Comparison of ENCODE assay signal across 11 mouse cellular contexts in the genomic region with DNA sequence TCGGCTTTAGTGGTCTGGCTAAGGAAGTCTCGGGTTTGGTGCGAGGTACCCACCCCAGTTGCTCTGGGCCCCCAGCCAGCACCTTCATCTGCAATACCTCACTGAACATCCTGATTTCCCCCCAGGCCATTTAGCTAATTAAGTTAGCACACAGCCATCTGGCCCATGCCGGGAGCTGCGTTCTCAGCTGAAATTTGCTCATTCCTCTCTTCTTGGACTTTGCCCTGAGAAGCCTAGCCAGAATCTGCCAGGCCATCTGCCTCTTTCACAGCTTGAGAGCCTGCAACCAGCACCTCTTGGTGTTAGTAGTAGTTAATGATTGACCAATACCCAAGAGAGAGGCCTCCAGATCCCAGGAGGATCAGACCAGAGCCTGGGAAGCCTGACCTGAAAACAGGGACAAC. TPM values are rescaled to one million over a fixed set of nuclear protein-coding genes. Genes with fewer than 3 reads are reported as not detected.
DNase-seq lines count a peak whose midpoint lies in the region; ATAC-seq lines count a peak whose summit lies in the region.
"Had no signal": no experiment of that assay in that cellular context is flagged by ENCODE, and none has a peak within 500 bp of the region (broad histone marks: within the 10 kb centered on the region; RNA-seq: fewer than 3 reads in every experiment).

No protein-coding gene starts in this region.

- H3K4me2 ChIP-seq in intestine, embryonic 15.5 days (replicated peaks), result peak overlapping the region; percentile 48
- peak overlapping the region; percentile 23; the same call in 1 of the 2 replicates for H3K4me2 ChIP-seq in liver, embryonic 15.5 days
- H3K4me2 ChIP-seq: lung, embryonic 14.5 days had no signal

- ATAC-seq in cerebellum, adult (ENCODE audit: insufficient number of reproducible peaks, low FRiP score, low TSS enrichment), result peak; percentile 86; the same call in 1 of the 2 replicates
- ATAC-seq in intestine, embryonic 15.5 days, result peak; percentile 95
- peak; percentile 78; the same call in 1 of the 2 replicates for ATAC-seq in liver, embryonic 15.5 days (ENCODE audit: insufficient read depth)

- peak overlapping the region; percentile 64 for H3K27ac ChIP-seq in intestine, embryonic 15.5 days
- peak overlapping the region; percentile 48 for H3K27ac ChIP-seq in liver, embryonic 15.5 days (replicated peaks)

- 49% methylated on average over 5 of the region's 5 CpGs for WGBS in intestine, embryonic 15.5 days
- WGBS in liver, embryonic 15.5 days (ENCODE audit: insufficient replicate concordance), result 79% methylated on average over 5 of the region's 5 CpGs

- no peaks in the 10 kb centered on the region for H3K27me3 ChIP-seq in intestine, embryonic 15.5 days (replicated peaks)
- H3K27me3 ChIP-seq in liver, embryonic 15.5 days, result no peaks in the 10 kb centered on the region
- H3K27me3 ChIP-seq: CH12.LX had no signal

- H3K9ac ChIP-seq in intestine, embryonic 15.5 days, result no peak overlapping the region
- no peak overlapping the region for H3K9ac ChIP-seq in liver, embryonic 15.5 days
- H3K9ac ChIP-seq: lung, embryonic 14.5 days had no signal

- DNase-seq in gastrocnemius, postnatal 25 days, result peak; percentile 27
- no peak for DNase-seq in gastrocnemius, adult 8-10 months (ENCODE audit: low spot score in 2 of 2)
- DNase-seq in B cell, adult 2 months, result no peak
- no peak for DNase-seq in left cerebral cortex, adult 11 months (ENCODE audit: low spot score)
- no peak for DNase-seq in embryo, embryonic 9.5 days (ENCODE audit: extremely low spot score)
- DNase-seq: heart, postnatal 10 days; lung, embryonic 14.5 days had no signal

- no peak overlapping the region for H3K4me3 ChIP-seq in intestine, embryonic 15.5 days (replicated peaks)
- H3K4me3 ChIP-seq in liver, embryonic 15.5 days (replicated peaks), result no peak overlapping the region

- H3K9me3 ChIP-seq in intestine, embryonic 15.5 days, result no peaks in the 10 kb centered on the region
- no peaks in the 10 kb centered on the region for H3K9me3 ChIP-seq in liver, embryonic 15.5 days (replicated peaks)

- peaks cover 64% of the 10 kb centered on the region for H3K36me3 ChIP-seq in intestine, embryonic 15.5 days
- H3K36me3 ChIP-seq in liver, embryonic 15.5 days (replicated peaks), result peaks cover 98% of the 10 kb centered on the region

- peaks cover 15% of the 10 kb centered on the region for H3K4me1 ChIP-seq in intestine, embryonic 15.5 days (replicated peaks)
- peaks cover 10% of the 10 kb centered on the region; the same call in 1 of the 2 replicates for H3K4me1 ChIP-seq in liver, embryonic 15.5 days (replicated peaks)

RNA-seq across cellular contexts. Expression of a gene that starts 9.6 kb away (rescaled TPM):
- total RNA-seq in gastrocnemius, postnatal 25 days (2021), result 10 to 100 TPM; 10.6 to 20.3 TPM
- total RNA-seq in gastrocnemius, adult 8-10 months (2022), result 1 to 10 TPM; 6.9 to 8.5 (median 8.0) TPM
- polyA plus RNA-seq in intestine, embryonic 15.5 days (2015; fragmentation: Nextera tagmentation; extraction: Ambion mirVana), result 146 and 153 TPM in 2 replicates
- polyA plus RNA-seq in liver, embryonic 15.5 days (2015; fragmentation: Nextera tagmentation; extraction: Ambion mirVana), result 103 and 111 TPM in 2 replicates

RNA-seq across cellular contexts. Expression of a gene that starts 27.2 kb away (rescaled TPM):
- under 1 TPM; 0.36 to 0.38 TPM for total RNA-seq in gastrocnemius, postnatal 25 days (2021)
- under 1 TPM; 0.09 to 0.51 (median 0.24) TPM for total RNA-seq in gastrocnemius, adult 8-10 months (2022)
- polyA plus RNA-seq in intestine, embryonic 15.5 days (2015; fragmentation: Nextera tagmentation; extraction: Ambion mirVana), result 0.19 and 0.20 TPM in 2 replicates
- 0.07 and 0.14 TPM in 2 replicates for polyA plus RNA-seq in liver, embryonic 15.5 days (2015; fragmentation: Nextera tagmentation; extraction: Ambion mirVana)

RNA-seq across cellular contexts. Expression of a gene that starts 45.6 kb away (rescaled TPM):
- total RNA-seq in gastrocnemius, postnatal 25 days (2021), result 1 to 10 TPM; 3.8 to 3.9 TPM
- total RNA-seq in gastrocnemius, adult 8-10 months (2022), result 1 to 10 TPM; 2.6 to 4.1 (median 3.0) TPM
- polyA plus RNA-seq in intestine, embryonic 15.5 days (2015; fragmentation: Nextera tagmentation; extraction: Ambion mirVana), result 5.7 and 5.9 TPM in 2 replicates
- polyA plus RNA-seq in liver, embryonic 15.5 days (2015; fragmentation: Nextera tagmentation; extraction: Ambion mirVana), result 1.6 and 2.2 TPM in 2 replicates

RNA-seq across cellular contexts. Expression of a gene that starts 56.5 kb away (rescaled TPM):
- total RNA-seq in gastrocnemius, postnatal 25 days (2021), result 1 to 10 TPM; 8.6 to 9.6 TPM
- total RNA-seq in gastrocnemius, adult 8-10 months (2022), result 1 to 10 TPM; 2.3 to 5.5 (median 4.2) TPM
- 32.1 and 34.4 TPM in 2 replicates for polyA plus RNA-seq in intestine, embryonic 15.5 days (2015; fragmentation: Nextera tagmentation; extraction: Ambion mirVana)
- polyA plus RNA-seq in liver, embryonic 15.5 days (2015; fragmentation: Nextera tagmentation; extraction: Ambion mirVana), result 14.2 and 15.1 TPM in 2 replicates
